Mouse (Mus musculus) hindbrain, postnatal 0 days (tissue): ENCODE measurements around the gene Rbpjl. TPM values are rescaled to one million over a fixed set of nuclear protein-coding genes. Genes with fewer than 3 reads are reported as not detected.

Experiments used
- ATAC-seq: fragments of 200-750 bp; cut with Nextera tagmentation; 2 replicates; pipeline ENCODE4 v1.8.0; 2017; ENCODE audit warnings: mild to moderate bottlenecking, moderate TSS enrichment, moderate library complexity
- DNase-seq: peaks from one replicate; pipeline ENCODE4 v3.0.0-alpha.2; 2015; ENCODE audit warnings: low spot score
- H3K27ac ChIP-seq: fragments of 300-500 bp; sonication (generic); 2 replicates; pipeline ENCODE4 v1.5.1; 2014; ENCODE audit warnings: mild to moderate bottlenecking
- H3K27me3 ChIP-seq: fragments of 300-500 bp; sonication (generic); 2 replicates; pipeline ENCODE4 v1.6.1; 2014; ENCODE audit warnings: low read length, mixed read lengths; ENCODE audit not compliant: insufficient read depth
- H3K36me3 ChIP-seq: fragments of 300-500 bp; sonication (generic); 2 replicates; pipeline ENCODE4 v1.6.1; 2014; ENCODE audit warnings: low read length, mixed read lengths; ENCODE audit not compliant: insufficient read depth
- H3K4me1 ChIP-seq: fragments of 300-500 bp; sonication (generic); 2 replicates; pipeline ENCODE4 v1.6.1; 2014; ENCODE audit warnings: antibody characterized with exemption, low read length, mixed read lengths; ENCODE audit not compliant: insufficient read depth
- H3K4me2 ChIP-seq: fragments of 300-500 bp; sonication (generic); 2 replicates; pipeline ENCODE4 v1.6.1; 2014; ENCODE audit warnings: low read depth, mild to moderate bottlenecking, low read length, moderate library complexity, mixed read lengths
- H3K4me3 ChIP-seq: fragments of 300-500 bp; sonication (generic); 2 replicates; pipeline ENCODE4 v1.5.1; 2014; ENCODE audit warnings: low read length
- H3K9ac ChIP-seq: fragments of 300-500 bp; sonication (generic); replicated peaks from 2 replicates; pipeline ENCODE4 v1.6.1; 2014; ENCODE audit warnings: mild to moderate bottlenecking, low read length, moderate library complexity, mixed read lengths
- H3K9me3 ChIP-seq: fragments of 300-500 bp; sonication (generic); 2 replicates; pipeline ENCODE4 v1.6.1; 2016; ENCODE audit warnings: low read length, mixed read lengths
- CTCF ChIP-seq: IDR thresholded peaks from 2 replicates; pipeline ENCODE4 v1.5.1; 2016; ENCODE audit warnings: antibody characterized with exemption, control low read depth, low read depth
- WGBS: fragments of 180-500 bp; shearing (Covaris S2); extraction: QIAGEN DNeasy Blood & Tissue Kit; methylation state at CpG from one replicate; pipeline ENCODE4 v1.1.7; 2014; 5-methylcytosine and 5-hydroxymethylcytosine counted together
- microRNA-seq, 2 experiments: library from miRNA; unstranded; fragments of <30 nt; microRNA quantifications; one replicate each; pipeline ENCODE4; 2016
- polyA plus RNA-seq: library from polyadenylated mRNA; unstranded; fragments of >200 nt; fragmentation: Nextera tagmentation; extraction: Ambion mirVana; gene quantifications from 2 replicates; pipeline ENCODE4 v1.2.1, GENCODE M21; 2015
- total RNA-seq: library from RNA; depleted of rRNA; stranded (reverse); fragments of >200 nt; gene quantifications from 2 replicates; pipeline ENCODE4 v1.2.3, GENCODE M21; 2014; rRNA removed

Rbpjl gene
- total and polyA plus RNA-seq, 2 experiments from 2014 or later: 0.14 TPM; not detected in 1

DNA sequence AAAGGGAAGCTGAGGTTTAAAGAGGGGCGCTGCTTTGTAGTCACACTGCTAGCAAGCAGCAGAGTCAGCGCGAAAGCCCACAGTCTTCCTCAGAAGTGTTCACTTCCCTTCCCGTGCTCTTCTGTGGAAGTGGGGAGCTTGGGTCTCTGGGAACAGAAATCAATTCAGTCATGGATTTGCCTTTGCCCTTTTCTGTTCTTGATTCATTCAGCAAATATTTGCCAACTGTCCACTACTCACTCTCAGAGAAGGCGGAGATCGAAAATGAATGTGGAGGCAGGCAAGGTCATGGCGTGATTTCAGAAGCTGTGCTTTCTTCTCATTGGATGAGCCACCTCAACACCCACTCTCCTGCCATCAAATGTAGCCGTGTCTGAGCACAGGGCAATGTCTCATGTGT lies 55.6 kb downstream of the Rbpjl start:
- H3K9ac ChIP-seq: no peak overlapping the region
- H3K27me3 ChIP-seq: no peaks in the 10 kb centered on the region
- 0 out of 2 replicates have a peak, but pooled peaks cover 6% of the 10 kb centered on the region for H3K36me3 ChIP-seq
- no peak for TF ChIP-seq CTCF
- DNase-seq (no peak), ATAC-seq (no peak)
- no peak overlapping the region for H3K4me2 ChIP-seq
- H3K9me3 ChIP-seq: no peaks in the 10 kb centered on the region
- H3K4me3 ChIP-seq: no peak overlapping the region
- 86% methylated on average over 8 of the region's 8 CpGs for WGBS
- no peak overlapping the region for H3K27ac ChIP-seq
- H3K4me1 ChIP-seq: peaks cover 5% of the 10 kb centered on the region; the same call in 1 of the 2 replicates

DNA sequence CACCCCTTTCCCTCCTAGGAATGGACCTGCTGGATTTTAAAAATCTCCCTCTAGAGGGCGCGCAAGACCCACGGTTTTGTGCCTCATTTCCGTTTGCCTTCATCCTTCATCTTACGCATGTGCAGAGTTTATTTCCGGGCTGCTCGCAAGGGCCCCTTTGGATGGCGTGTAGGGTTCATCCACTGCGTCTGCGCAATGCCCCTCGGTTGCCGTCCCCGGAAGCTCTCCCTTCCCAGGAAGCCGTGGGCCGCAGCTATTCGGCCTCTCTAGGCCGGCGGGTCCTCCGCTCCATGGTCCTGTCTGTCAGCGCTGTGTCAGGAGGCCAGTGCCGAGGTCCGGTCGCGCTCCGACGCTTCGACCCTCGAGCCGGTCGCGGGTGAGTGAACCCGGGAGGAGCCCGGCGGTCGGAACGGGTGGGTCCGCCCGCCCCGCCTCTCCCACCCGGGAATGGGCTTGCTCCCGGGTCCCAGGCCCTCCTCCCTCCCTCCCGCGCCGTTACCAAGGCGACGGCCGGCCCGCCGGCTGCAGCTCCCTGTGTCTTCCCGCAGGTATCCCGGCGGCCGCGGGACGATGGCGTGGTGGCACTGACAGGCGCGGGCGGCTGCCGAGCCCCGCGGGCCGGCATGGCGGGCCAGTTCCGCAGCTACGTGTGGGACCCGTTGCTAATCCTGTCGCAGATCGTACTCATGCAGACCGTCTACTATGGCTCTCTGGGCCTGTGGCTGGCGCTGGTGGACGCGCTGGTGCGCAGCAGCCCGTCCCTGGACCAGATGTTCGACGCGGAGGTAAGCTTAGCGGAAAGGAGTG lies 58.0 kb downstream of the Rbpjl start, which contains the start of gene Gm20458:
Gene Gm20458 (plus strand): TSS at position 223 of the 807 bp plus-strand sequence.
- peaks cover 24% of the 10 kb centered on the region for H3K36me3 ChIP-seq
- WGBS: under 1% methylated on average over 72 of the region's 79 CpGs

More for the DNA sequence above, 58.0 kb downstream of the Rbpjl start, which contains the start of gene Gm20458:
- Histone ChIP-seq H3K27ac (peak within 1 kb of the TSS; percentile 93), H3K9ac (peak within 1 kb of the TSS; percentile 84), H3K4me3 (peak within 1 kb of the TSS; percentile 75), H3K4me1 (peaks cover 5% of the 10 kb centered on the region; the same call in 1 of the 2 replicates), H3K4me2 (peak within 1 kb of the TSS; percentile 83), H3K9me3 (no peaks in the 10 kb centered on the region), H3K27me3 (no peaks in the 10 kb centered on the region)
- ATAC-seq (peak; percentile 99), DNase-seq (peak; percentile 99)
- peak; percentile 87 for TF ChIP-seq CTCF

Small RNA genes lying within 50 kb of the gene (microRNA-seq; reads per million reads assigned to microRNA genes)
- gene Mir7678: 0 reads per million in 2 experiments

Other genes starting within 250 kb of the Rbpjl start
- gene Kcns1, start 232.0 kb upstream of the Rbpjl start, total RNA-seq: 12.7 and 15.8 TPM in 2 replicates
- 3.0 and 3.3 TPM in 2 replicates for gene Kcns1, start 232.0 kb upstream of the Rbpjl start, polyA plus RNA-seq
- gene Wfdc5, start 220.4 kb upstream of the Rbpjl start, total RNA-seq: not detected in 2 replicates
- not detected in 2 replicates for gene Wfdc5, start 220.4 kb upstream of the Rbpjl start, polyA plus RNA-seq
- gene Wfdc12, start 212.5 kb upstream of the Rbpjl start, total RNA-seq: not detected in 2 replicates
- not detected in 2 replicates for gene Wfdc12, start 212.5 kb upstream of the Rbpjl start, polyA plus RNA-seq
- not detected in 2 replicates for gene Wfdc15a, start 203.0 kb upstream of the Rbpjl start, total RNA-seq
- gene Wfdc15a, start 203.0 kb upstream of the Rbpjl start, polyA plus RNA-seq: not detected in 2 replicates
- not detected in 2 replicates for gene Wfdc15b, start 181.5 kb upstream of the Rbpjl start, total RNA-seq
- gene Wfdc15b, start 181.5 kb upstream of the Rbpjl start, polyA plus RNA-seq: not detected in 2 replicates
- not detected in 2 replicates for gene Svs2, start 164.7 kb upstream of the Rbpjl start, total RNA-seq
- gene Svs2, start 164.7 kb upstream of the Rbpjl start, polyA plus RNA-seq: not detected in 2 replicates
- not detected in 2 replicates for gene Svs3b, start 146.5 kb upstream of the Rbpjl start, total RNA-seq
- gene Svs3b, start 146.5 kb upstream of the Rbpjl start, polyA plus RNA-seq: not detected in 2 replicates
- gene Svs4, start 124.7 kb upstream of the Rbpjl start, total RNA-seq: not detected in 2 replicates
- gene Svs4, start 124.7 kb upstream of the Rbpjl start, polyA plus RNA-seq: not detected in 2 replicates
- not detected in 2 replicates for gene Svs3a, start 113.9 kb upstream of the Rbpjl start, total RNA-seq
- gene Svs3a, start 113.9 kb upstream of the Rbpjl start, polyA plus RNA-seq: not detected in 2 replicates
- gene Svs6, start 86.4 kb upstream of the Rbpjl start, total RNA-seq: not detected in 2 replicates
- not detected in 2 replicates for gene Svs6, start 86.4 kb upstream of the Rbpjl start, polyA plus RNA-seq
- not detected in 2 replicates for gene Svs5, start 70.4 kb upstream of the Rbpjl start, total RNA-seq
- not detected in 2 replicates for gene Svs5, start 70.4 kb upstream of the Rbpjl start, polyA plus RNA-seq
- 4.3 TPM in 1 of 2 replicates, not detected in the other for gene Slpi, start 14.0 kb upstream of the Rbpjl start, total RNA-seq
- gene Slpi, start 14.0 kb upstream of the Rbpjl start, polyA plus RNA-seq: 0.40 and 0.82 TPM in 2 replicates
- 4.9 and 8.2 TPM in 2 replicates for gene Matn4, start 2.0 kb downstream of the Rbpjl start, total RNA-seq
- 4.7 and 5.0 TPM in 2 replicates for gene Matn4, start 2.0 kb downstream of the Rbpjl start, polyA plus RNA-seq
- gene Sdc4, start 40.7 kb downstream of the Rbpjl start, total RNA-seq: 31.1 and 34.1 TPM in 2 replicates
- gene Sdc4, start 40.7 kb downstream of the Rbpjl start, polyA plus RNA-seq: 36.7 and 39.5 TPM in 2 replicates
- 165 and 315 TPM in 2 replicates for gene Sys1, start 53.8 kb downstream of the Rbpjl start, total RNA-seq
- 108 and 113 TPM in 2 replicates for gene Sys1, start 53.8 kb downstream of the Rbpjl start, polyA plus RNA-seq
- gene Gm20458, start 57.8 kb downstream of the Rbpjl start, total RNA-seq: 34.4 and 36.9 TPM in 2 replicates
- gene Gm20458, start 57.8 kb downstream of the Rbpjl start, polyA plus RNA-seq: 9.6 and 10.8 TPM in 2 replicates
- gene Trp53tg5, start 70.6 kb downstream of the Rbpjl start, total RNA-seq: not detected in 2 replicates
- gene Trp53tg5, start 70.6 kb downstream of the Rbpjl start, polyA plus RNA-seq: not detected in 2 replicates
- 29.5 and 30.9 TPM in 2 replicates for gene Dbndd2, start 83.0 kb downstream of the Rbpjl start, total RNA-seq
- 37.2 and 38.0 TPM in 2 replicates for gene Dbndd2, start 83.0 kb downstream of the Rbpjl start, polyA plus RNA-seq
- 118 and 134 TPM in 2 replicates for gene Pigt, start 94.4 kb downstream of the Rbpjl start, total RNA-seq
- 102 and 116 TPM in 2 replicates for gene Pigt, start 94.4 kb downstream of the Rbpjl start, polyA plus RNA-seq
- gene Wfdc2, start 159.3 kb downstream of the Rbpjl start, total RNA-seq: 1.5 and 2.7 TPM in 2 replicates
- 3.1 and 4.5 TPM in 2 replicates for gene Wfdc2, start 159.3 kb downstream of the Rbpjl start, polyA plus RNA-seq
- not detected in 2 replicates for gene Spint3, start 170.3 kb downstream of the Rbpjl start, total RNA-seq
- not detected in 2 replicates for gene Spint3, start 170.3 kb downstream of the Rbpjl start, polyA plus RNA-seq
- 0.31 TPM in 1 of 2 replicates, not detected in the other for gene Wfdc6a, start 182.3 kb downstream of the Rbpjl start, total RNA-seq
- gene Wfdc6a, start 182.3 kb downstream of the Rbpjl start, polyA plus RNA-seq: 0.19 and 0.77 TPM in 2 replicates
- not detected in 2 replicates for gene Eppin, start 190.5 kb downstream of the Rbpjl start, total RNA-seq
- not detected in 2 replicates for gene Eppin, start 190.5 kb downstream of the Rbpjl start, polyA plus RNA-seq
- gene Wfdc6b, start 210.4 kb downstream of the Rbpjl start, total RNA-seq: not detected in 2 replicates
- not detected in 2 replicates for gene Wfdc6b, start 210.4 kb downstream of the Rbpjl start, polyA plus RNA-seq
- gene Wfdc8, start 210.5 kb downstream of the Rbpjl start, total RNA-seq: not detected in 2 replicates
- gene Wfdc8, start 210.5 kb downstream of the Rbpjl start, polyA plus RNA-seq: not detected in 2 replicates
- gene Wfdc16, start 235.7 kb downstream of the Rbpjl start, total RNA-seq: not detected in 2 replicates
- not detected in 2 replicates for gene Wfdc16, start 235.7 kb downstream of the Rbpjl start, polyA plus RNA-seq